Mouse (Mus musculus) hindbrain, embryonic 16.5 days (tissue): ENCODE measurements around the gene Gmeb2. TPM values are rescaled to one million over a fixed set of nuclear protein-coding genes. Genes with fewer than 3 reads are reported as not detected.

Source experiments
- ATAC-seq: fragments of 200-750 bp; cut with Nextera tagmentation; 2 replicates; pipeline ENCODE4 v1.8.0; 2017; ENCODE audit warnings: moderate TSS enrichment, moderate library complexity
- H3K27ac ChIP-seq: fragments of 300-500 bp; sonication (generic); 2 replicates; pipeline ENCODE4 v1.5.1; 2014; ENCODE audit warnings: low read depth, mild to moderate bottlenecking, control low read depth, low read length, moderate library complexity
- H3K27me3 ChIP-seq: fragments of 300-500 bp; sonication (generic); replicated peaks from 2 replicates; pipeline ENCODE4 v1.6.1; 2014; ENCODE audit warnings: low read length; ENCODE audit not compliant: control insufficient read depth, insufficient read depth
- H3K36me3 ChIP-seq: fragments of 300-500 bp; sonication (generic); 2 replicates; pipeline ENCODE4 v1.6.1; 2014; ENCODE audit warnings: mild to moderate bottlenecking, low read length, moderate library complexity, mixed read lengths; ENCODE audit not compliant: control insufficient read depth, insufficient read depth
- H3K4me1 ChIP-seq: fragments of 300-500 bp; sonication (generic); 2 replicates; pipeline ENCODE4 v1.6.1; 2014; ENCODE audit warnings: low read depth, low read length; ENCODE audit not compliant: control insufficient read depth, insufficient read depth
- H3K4me2 ChIP-seq: fragments of 300-500 bp; sonication (generic); 2 replicates; pipeline ENCODE4 v1.6.1; 2014; ENCODE audit warnings: mild to moderate bottlenecking, low read length, control low read depth, moderate library complexity
- H3K4me3 ChIP-seq: fragments of 300-500 bp; sonication (generic); 2 replicates; pipeline ENCODE4 v1.5.1; 2014; ENCODE audit warnings: mild to moderate bottlenecking, low read length, control low read depth, moderate library complexity
- H3K9ac ChIP-seq: fragments of 300-500 bp; sonication (generic); 2 replicates; pipeline ENCODE4 v1.6.1; 2014; ENCODE audit warnings: low read depth, mild to moderate bottlenecking, control low read depth, low read length, moderate library complexity
- H3K9me3 ChIP-seq: fragments of 300-500 bp; sonication (generic); 2 replicates; pipeline ENCODE4 v1.6.1; 2014; ENCODE audit warnings: mild to moderate bottlenecking, low read length, moderate library complexity; ENCODE audit not compliant: control insufficient read depth
- WGBS: fragments of 180-500 bp; shearing (Covaris S2); extraction: QIAGEN DNeasy Blood & Tissue Kit; methylation state at CpG from one replicate; pipeline ENCODE4 v1.1.7; 2014; 5-methylcytosine and 5-hydroxymethylcytosine counted together
- polyA plus RNA-seq: library from polyadenylated mRNA; unstranded; fragments of >200 nt; fragmentation: Nextera tagmentation; extraction: Ambion mirVana; gene quantifications from 2 replicates; pipeline ENCODE4 v1.2.1, GENCODE M21; 2015

The Gmeb2 gene
- polyA plus RNA-seq, 1 experiment from 2014 or later, result 13.0 TPM

DNA sequence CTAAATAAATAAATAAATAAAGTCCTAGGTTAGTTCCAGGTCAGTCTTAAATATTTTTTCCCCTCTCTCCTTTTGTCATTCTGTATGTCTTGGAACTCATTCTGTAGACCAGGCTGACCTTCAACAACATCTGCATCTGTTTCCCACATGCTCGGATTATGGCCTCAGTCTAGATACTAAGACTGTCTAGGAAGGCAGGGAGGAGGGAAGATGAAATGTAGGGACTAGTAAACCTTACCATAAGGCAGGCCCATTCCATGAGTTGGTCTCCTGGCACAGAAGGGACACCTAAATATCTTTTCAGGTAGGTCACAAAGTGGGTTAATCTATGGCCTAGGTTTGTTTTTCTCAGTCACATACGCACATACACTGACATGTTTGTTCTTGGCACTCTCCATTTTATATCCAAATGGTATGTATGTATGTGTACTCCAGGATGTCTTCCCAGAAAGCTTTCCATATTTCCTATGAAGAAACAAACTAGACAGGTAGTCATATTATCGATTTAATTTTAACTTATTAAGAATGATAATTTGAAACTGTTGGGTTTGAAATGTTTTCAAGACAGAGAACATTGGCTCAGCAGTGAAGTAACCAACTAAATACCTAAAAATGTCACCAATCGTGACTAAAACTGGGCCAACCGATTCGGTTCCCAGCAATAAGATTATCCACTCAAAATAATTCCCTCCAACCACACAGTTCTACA lies 1.1 kb downstream of the Gmeb2 start:
- no peak for ATAC-seq

DNA sequence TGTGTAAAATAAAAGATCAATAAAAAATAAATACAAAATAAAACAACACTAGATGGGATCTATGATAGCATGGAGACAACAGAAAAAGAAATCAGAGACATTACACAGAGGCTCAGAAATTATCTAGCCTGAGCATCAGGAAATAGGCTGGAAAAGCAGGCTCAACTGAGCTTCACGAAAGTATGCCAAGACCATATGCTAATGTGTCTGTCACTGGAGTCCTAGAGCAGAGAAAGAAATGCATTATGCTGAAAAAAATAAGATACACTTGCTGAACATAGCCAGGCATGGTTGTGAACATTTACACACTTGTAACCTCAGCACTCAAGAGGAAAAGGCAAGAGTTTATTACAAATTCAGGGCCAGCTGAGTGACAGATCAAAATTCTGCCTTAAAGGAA lies 7.9 kb downstream of the Gmeb2 start:
- H3K4me3 ChIP-seq, result no peak overlapping the region
- H3K9me3 ChIP-seq, result no peaks in the 10 kb centered on the region
- no peak overlapping the region for H3K27ac ChIP-seq
- H3K27me3 ChIP-seq, result no peaks in the 10 kb centered on the region
- no peaks in the 10 kb centered on the region for H3K4me1 ChIP-seq
- H3K9ac ChIP-seq, result no peak overlapping the region
- peaks cover 11% of the 10 kb centered on the region for H3K36me3 ChIP-seq
- 59% methylated on average over 1 of the region's 1 CpGs for whole genome bisulfite sequencing
- H3K4me2 ChIP-seq, result no peak overlapping the region
- ATAC-seq, result no peak

More for the DNA sequence above, 1.1 kb downstream of the Gmeb2 start:
- WGBS, result 54% methylated on average over 6 of the region's 6 CpGs
- H3K27me3 ChIP-seq, result no peaks in the 10 kb centered on the region
- peak overlapping the region; percentile 96 for H3K27ac ChIP-seq
- H3K4me1 ChIP-seq, result peaks cover 14% of the 10 kb centered on the region
- H3K9ac ChIP-seq, result peak overlapping the region; percentile 91
- no peaks in the 10 kb centered on the region for H3K9me3 ChIP-seq
- peak overlapping the region; percentile 74 for H3K4me3 ChIP-seq
- H3K4me2 ChIP-seq, result peak overlapping the region; percentile 59
- H3K36me3 ChIP-seq, result peaks cover 2% of the 10 kb centered on the region

DNA sequence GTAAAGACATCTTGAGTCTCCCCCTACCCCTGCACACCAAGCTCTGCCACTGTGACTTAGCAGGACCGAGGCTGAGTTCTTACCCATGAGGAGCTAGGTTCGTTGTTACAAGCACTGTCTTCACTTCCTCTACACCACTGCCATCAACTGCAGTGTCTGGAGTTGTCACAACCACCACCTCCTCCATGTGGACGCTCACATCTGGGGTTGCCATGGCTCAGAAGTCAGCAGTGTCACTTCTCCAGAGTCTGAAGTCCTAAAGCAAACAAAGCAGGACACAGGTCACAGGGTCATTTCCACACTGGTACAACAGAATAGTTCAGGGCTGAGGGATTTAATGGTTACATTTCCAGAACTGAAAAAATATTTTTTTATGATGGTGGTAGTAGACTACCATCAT lies 10.0 kb downstream of the Gmeb2 start:
- Histone ChIP-seq H3K36me3 (peaks cover 17% of the 10 kb centered on the region), H3K27ac (no peak overlapping the region), H3K27me3 (no peaks in the 10 kb centered on the region), H3K4me1 (no peaks in the 10 kb centered on the region), H3K4me3 (no peak overlapping the region), H3K4me2 (no peak overlapping the region), H3K9ac (no peak overlapping the region), H3K9me3 (no peaks in the 10 kb centered on the region)
- no peak for ATAC-seq
- WGBS, result 86% methylated on average over 3 of the region's 3 CpGs

DNA sequence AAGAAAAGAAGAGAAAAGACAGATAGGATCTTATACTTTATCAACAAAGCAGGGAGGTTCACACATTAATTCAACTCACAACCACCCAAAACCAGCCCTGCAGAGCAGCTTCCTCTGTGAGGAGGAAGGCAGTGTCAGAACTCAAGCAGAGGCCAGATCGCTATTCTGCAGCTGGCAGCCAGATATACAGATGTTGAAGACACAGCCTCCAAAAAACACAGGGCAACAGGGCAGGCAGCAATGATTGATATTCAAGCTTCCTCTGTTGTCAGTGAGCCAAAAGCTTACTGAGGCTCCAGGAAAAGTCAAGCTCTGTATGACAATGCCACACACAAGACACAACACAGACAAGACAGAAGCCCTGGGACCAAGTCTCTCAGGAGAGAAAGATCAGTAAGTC lies 11.1 kb downstream of the Gmeb2 start:
- WGBS, result 89% methylated on average over 1 of the region's 1 CpGs
- peaks cover 20% of the 10 kb centered on the region for H3K36me3 ChIP-seq

DNA sequence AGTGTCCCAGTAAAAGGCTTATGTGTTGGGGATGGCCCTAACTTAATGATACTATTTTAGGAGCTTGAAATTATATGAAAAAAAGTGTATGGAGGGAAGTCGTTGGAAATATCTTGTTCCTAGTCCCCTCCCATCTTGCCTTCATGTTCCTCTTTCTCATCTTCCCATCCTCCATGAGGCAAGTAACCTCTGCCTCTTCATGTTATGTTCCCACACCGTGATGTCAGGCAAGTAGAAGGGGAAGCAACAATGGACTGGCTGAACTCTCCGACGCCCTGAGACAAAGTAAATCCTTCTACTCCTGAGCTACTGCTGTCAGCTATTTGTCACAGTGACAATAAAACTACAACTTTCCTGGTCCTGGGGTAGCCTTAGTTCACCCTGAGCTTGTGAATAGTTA lies 13.2 kb downstream of the Gmeb2 start:
- H3K4me2 ChIP-seq, result no peak overlapping the region
- H3K4me3 ChIP-seq, result no peak overlapping the region
- H3K36me3 ChIP-seq, result peaks cover 20% of the 10 kb centered on the region
- H3K27me3 ChIP-seq, result no peaks in the 10 kb centered on the region
- ATAC-seq, result no peak
- no peaks in the 10 kb centered on the region for H3K9me3 ChIP-seq
- H3K27ac ChIP-seq, result no peak overlapping the region
- no peaks in the 10 kb centered on the region for H3K4me1 ChIP-seq
- WGBS, result 80% methylated on average over 4 of the region's 4 CpGs
- H3K9ac ChIP-seq, result no peak overlapping the region

More for the DNA sequence above, 11.1 kb downstream of the Gmeb2 start:
- H3K9me3 ChIP-seq, result no peaks in the 10 kb centered on the region
- H3K9ac ChIP-seq, result no peak overlapping the region
- no peak overlapping the region for H3K4me2 ChIP-seq
- H3K27me3 ChIP-seq, result no peaks in the 10 kb centered on the region
- no peak overlapping the region for H3K4me3 ChIP-seq
- no peak for ATAC-seq
- H3K27ac ChIP-seq, result no peak overlapping the region
- no peaks in the 10 kb centered on the region for H3K4me1 ChIP-seq

DNA sequence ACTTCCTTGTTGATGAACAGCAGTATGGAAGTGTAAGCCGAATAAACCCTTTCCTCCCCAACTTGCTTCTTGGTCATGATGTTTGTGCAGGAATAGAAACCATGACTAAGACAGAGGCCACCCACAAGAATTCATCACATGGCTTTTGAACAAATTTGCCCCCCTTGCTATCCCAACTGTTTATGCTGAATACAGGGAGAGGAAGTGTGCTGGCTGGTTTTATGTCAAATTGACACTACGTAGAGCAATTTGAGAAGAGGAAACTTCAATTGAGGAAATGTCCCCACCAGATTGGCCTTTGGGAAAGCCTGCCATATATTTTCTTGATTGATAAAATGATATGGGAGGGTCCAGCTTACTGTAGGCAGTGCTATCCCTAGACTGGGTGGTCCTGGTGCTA lies 14.0 kb downstream of the Gmeb2 start:
- H3K36me3 ChIP-seq, result peaks cover 20% of the 10 kb centered on the region
- no peaks in the 10 kb centered on the region for H3K4me1 ChIP-seq
- H3K9me3 ChIP-seq, result no peaks in the 10 kb centered on the region
- no peak overlapping the region for H3K27ac ChIP-seq
- no peaks in the 10 kb centered on the region for H3K27me3 ChIP-seq
- no peak overlapping the region for H3K4me2 ChIP-seq
- H3K9ac ChIP-seq, result no peak overlapping the region
- H3K4me3 ChIP-seq, result no peak overlapping the region
- WGBS, result 99% methylated on average over 2 of the region's 2 CpGs
- no peak for ATAC-seq

DNA sequence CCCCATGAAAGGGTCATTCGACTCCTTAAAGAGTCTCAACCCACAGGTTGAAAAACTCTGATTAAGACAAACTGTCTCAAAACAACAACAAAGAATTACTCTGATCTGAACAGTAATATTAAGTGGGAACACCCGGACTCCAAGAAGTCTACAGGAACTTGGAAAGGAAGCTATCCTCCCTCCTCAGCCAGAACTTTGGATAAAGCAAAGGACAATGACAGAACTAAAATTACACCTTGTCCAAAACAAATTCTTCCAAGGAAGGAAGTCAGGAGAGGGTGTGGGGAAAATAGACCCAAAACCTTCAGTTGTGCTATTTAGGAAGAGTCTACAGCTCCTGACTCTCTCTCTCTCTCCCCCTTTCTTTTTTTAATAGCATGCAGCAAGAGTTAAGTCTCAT lies 15.7 kb downstream of the Gmeb2 start:
- Histone ChIP-seq H3K9ac (no peak overlapping the region), H3K36me3 (peaks cover 19% of the 10 kb centered on the region), H3K27me3 (no peaks in the 10 kb centered on the region), H3K4me1 (no peaks in the 10 kb centered on the region), H3K27ac (no peak overlapping the region), H3K4me2 (no peak overlapping the region), H3K9me3 (no peaks in the 10 kb centered on the region), H3K4me3 (no peak overlapping the region)
- no peak for ATAC-seq
- WGBS, result 93% methylated on average over 2 of the region's 2 CpGs

DNA sequence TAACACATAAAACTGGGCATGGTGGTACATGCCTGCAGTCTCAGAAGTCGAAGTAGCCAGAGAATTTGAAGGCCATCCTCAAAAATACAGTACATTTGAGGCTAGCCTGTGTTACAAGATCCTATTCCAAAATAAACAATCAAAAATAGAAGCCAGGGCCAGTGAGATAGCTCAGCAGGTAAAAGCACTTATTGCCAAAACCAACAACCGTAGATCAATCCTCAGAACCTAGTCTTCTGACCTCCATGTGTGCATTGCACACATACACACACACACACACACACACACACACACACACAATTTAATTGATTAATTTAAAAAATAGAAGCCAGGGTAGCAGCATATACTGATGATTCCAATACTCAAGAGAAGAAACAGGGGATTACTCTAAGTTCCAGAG lies 21.0 kb downstream of the Gmeb2 start:
- no peak for ATAC-seq
- WGBS, result 97% methylated on average over 2 of the region's 2 CpGs
- H3K4me3 ChIP-seq, result no peak overlapping the region
- H3K9ac ChIP-seq, result no peak overlapping the region
- no peak overlapping the region for H3K4me2 ChIP-seq
- H3K36me3 ChIP-seq, result peaks cover 30% of the 10 kb centered on the region
- no peak overlapping the region for H3K27ac ChIP-seq
- no peaks in the 10 kb centered on the region for H3K27me3 ChIP-seq
- no peaks in the 10 kb centered on the region for H3K9me3 ChIP-seq
- no peaks in the 10 kb centered on the region for H3K4me1 ChIP-seq

DNA sequence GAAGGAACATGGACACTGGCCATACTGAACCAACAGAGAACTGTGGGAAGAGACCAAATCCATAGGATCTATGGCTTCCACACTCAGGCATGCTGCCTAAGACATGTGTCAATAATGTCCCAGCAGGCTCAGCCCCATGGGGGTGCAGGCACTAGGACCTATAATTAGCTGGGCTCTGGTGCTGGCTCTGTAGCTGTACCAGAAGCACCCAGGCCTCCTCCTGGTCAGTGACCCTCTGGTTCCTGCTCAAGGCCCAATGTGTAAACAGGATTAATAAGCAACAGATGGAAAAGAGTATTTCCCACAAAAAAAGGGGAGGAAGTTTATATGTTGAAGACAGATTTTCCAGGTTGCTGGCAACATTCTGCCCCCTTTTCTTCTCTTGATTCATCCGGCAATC lies 34.6 kb downstream of the Gmeb2 start:
- Histone ChIP-seq H3K9ac (no peak overlapping the region), H3K9me3 (no peaks in the 10 kb centered on the region), H3K4me1 (no peaks in the 10 kb centered on the region), H3K36me3 (peaks cover 39% of the 10 kb centered on the region), H3K27ac (no peak overlapping the region), H3K4me3 (no peak overlapping the region), H3K4me2 (no peak overlapping the region), H3K27me3 (no peaks in the 10 kb centered on the region)
- WGBS, result 92% methylated on average over 1 of the region's 1 CpGs
- ATAC-seq, result no peak
